Mouse (Mus musculus): Measurements from ENCODE around the gene Tcl1b1. TPM values are rescaled to one million over a fixed set of nuclear protein-coding genes. Genes with fewer than 3 reads are reported as not detected.
"Not testable (repeated sequence)": the region's sequence is repeated elsewhere in the genome, so short reads cannot be mapped to it uniquely, and the experiment has no call there.

The Tcl1b1 gene
- total RNA-seq, 2 experiments from 2014 or later, result not detected

DNA sequence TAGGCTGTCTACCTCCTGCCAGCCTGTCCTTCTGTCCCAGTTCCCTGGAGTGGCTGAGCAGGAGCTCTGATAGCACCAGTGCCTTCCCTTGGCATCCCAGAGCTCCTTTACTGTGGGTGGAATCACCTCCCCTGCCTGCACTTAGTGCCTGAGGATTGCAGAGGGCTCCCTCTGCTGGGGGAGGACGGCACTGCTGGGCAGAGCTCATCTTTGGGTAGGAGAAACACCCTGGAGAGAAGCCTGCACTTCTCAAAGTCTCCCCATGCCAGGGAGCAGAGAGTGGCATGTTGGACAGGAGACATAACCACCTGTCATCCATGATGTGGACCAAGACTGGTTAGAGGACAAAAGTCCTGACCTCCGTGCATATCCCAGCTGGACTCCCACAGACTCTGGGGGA lies 29.5 kb downstream of the Tcl1b1 start:
- intact Hi-C loops (cut with DNase I), result not testable (repeated sequence)
- peak in 1 of 2 experiments; percentile 6 for DNase-seq (ENCODE audit: low spot score in 2 of 2)

DNA sequence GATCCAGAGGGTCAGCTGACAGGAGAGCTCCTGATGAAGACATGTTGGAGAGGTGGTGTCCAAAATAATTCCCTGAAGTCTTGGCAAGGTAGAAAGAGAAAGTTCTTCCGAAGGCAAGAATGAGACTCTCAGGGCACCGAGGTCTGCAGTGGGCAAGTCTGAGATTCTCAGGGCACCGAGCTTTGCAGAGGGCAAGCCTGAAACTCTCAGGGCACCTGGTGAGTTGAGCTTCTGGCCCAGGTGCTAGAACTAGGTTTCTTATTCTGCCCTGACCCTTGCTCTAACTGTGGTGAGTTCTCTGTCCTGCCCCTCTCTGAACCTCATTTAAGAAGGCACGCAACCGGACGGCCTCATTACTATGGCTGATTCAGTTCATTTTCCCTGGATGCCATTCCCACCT lies 31.3 kb downstream of the Tcl1b1 start, which contains the start of gene Tcl1b3:
Gene Tcl1b3 (plus strand): TSS at position 301 of the 400 bp plus-strand sequence.
- DNase-seq (ENCODE audit: low spot score in 2 of 2); intact Hi-C loops (cut with DNase I): not testable (repeated sequence)

DNA sequence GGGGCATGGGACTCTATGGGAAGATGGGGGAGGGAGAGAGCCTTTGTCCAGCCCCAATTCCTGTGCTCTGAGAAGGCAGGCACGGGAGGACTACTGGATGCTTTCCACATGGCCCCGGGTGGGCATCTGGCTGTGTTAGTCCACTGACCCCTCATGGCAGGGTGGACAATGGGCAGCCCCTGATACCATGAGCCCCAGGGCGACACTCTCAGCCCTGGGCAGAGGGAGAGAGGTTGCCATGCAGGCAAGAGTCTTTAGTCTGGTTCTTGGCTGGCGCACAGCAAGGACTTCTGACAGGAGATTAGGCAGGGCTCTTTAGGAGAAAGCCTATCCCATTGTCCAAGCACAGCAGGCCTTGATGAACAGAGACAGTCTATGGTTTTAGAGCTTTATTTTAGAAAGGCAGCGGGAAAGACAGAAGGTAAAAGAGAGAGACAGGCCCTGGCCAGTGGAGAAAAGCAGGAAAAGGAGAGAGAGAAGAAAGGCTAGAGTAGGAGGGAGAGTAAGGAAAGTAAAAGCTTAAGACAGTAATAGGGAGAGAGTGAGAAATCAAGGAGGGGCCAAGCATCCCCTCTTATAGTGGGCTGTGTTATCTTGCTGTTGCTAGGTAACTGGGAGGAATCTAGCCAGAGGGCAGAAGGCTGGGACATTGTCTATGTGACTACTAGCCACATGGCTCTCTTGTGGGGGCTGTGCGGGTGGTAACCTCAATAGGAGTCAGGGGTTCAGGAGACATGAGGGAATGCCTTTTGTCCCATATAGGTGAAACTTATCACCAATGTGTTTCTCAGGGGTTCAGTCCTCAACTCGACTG lies 40.4 kb downstream of the Tcl1b1 start:
- DNase-seq (ENCODE audit: low spot score in 2 of 2); intact Hi-C loops (cut with DNase I): not testable (repeated sequence)

DNA sequence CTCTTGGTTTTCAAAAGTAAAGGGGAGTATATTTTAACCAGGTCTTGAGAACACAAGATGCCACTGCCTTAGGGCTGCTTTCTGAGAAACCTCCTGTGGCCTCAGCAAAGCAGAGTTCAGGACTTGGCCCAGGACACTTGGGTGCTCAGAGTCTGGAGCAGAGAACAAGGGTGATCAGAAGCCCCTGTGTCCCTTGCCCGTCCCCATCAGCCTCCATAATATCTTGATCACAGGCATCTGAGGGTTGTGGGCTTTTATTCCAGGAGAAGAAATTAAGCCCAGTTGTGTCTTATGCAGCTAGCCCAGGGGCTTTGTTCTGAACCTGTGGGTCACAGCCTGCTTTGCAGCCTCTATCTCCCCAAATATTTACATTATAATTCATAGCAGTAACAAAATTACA lies 42.2 kb downstream of the Tcl1b1 start, which contains the start of gene Tcl1b4:
Gene Tcl1b4 (plus strand): TSS at position 301 of the 400 bp plus-strand sequence.
- intact Hi-C loops (cut with DNase I); DNase-seq (ENCODE audit: low spot score in 2 of 2): not testable (repeated sequence)

DNA sequence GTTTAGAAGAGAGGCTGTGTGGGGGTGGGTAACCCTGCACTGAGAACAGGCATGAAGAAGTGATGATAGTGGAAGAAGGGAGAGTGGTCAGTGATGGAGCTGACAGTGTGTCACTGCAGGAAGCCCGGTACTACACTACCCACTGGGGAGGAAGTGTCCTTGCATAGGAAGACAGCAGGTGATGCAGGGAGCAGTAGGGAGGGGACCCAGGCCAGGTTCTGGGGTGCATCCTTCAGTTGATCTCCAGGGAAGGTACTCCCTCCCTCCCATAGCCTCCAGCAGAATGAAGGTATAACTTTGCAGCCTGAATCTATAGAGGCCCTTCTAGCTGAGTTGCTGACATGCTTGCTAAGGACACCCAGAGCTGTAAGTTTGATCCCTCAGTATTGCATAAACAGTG lies 47.6 kb downstream of the Tcl1b1 start:
- DNase-seq (ENCODE audit: low spot score in 2 of 2), result no peak
- intact Hi-C loops (cut with DNase I), result no loop called here

DNA sequence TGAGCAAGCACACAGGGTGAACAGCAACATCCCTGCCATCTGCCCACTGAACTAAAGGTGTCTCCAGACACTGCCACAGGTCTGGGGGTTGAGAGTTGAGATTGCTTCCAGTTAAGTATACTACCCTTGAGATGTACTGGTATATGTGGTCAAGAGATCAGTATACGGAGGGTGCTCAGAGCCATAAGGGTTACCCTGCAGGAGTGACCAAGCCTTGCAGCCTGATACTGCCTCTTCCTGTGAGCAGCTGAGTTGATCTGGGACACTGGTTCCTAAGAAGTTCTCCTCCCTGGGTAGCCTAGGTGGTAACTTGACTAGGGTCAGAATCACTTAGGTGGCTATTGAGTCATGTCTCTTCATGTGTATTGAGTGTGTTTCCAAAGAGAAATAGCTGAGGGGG lies 49.0 kb downstream of the Tcl1b1 start:
- intact Hi-C loops (cut with DNase I), result no loop called here

DNA sequence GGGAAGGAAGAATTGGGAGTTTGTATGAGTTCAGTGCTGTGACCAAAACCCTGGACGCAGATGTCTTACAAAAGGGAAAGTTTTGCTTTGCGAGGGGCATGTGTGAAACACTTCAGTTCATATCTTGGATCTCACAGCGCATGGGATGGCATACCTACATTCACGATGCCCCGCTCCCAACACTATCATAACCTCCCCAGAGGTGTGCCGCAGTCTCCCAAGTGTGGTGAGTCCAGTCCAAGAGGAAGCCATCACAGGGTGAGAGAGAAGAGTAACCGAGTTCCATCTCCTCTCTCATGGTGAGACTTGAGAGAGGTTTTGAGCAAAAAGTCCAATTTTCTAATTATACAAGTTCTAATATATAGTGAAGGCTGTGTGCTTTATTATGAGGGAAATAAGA lies 49.7 kb downstream of the Tcl1b1 start:
- intact Hi-C loops (cut with DNase I), result no loop called here
- no peak for DNase-seq (ENCODE audit: low spot score in 2 of 2)

More for the DNA sequence above, 49.0 kb downstream of the Tcl1b1 start:
- DNase-seq (ENCODE audit: low spot score in 2 of 2), result no peak

Other genes starting within 250 kb of the Tcl1b1 start
- gene Syne3, start 149.9 kb upstream of the Tcl1b1 start, total RNA-seq (2021), result 1 to 10 TPM in 1 of 2 experiments, under 1 TPM in 1; 0.98 to 1.3 TPM
- 10 to 100 TPM; 50.8 to 53.6 TPM for gene Glrx5, start 127.0 kb upstream of the Tcl1b1 start, total RNA-seq (2021)
- not detected for gene Tcl1b2, start 13.7 kb upstream of the Tcl1b1 start, total RNA-seq (2021)
- not detected for gene Tcl1b5, start 16.7 kb downstream of the Tcl1b1 start, total RNA-seq (2021)
- gene Tcl1b3, start 31.4 kb downstream of the Tcl1b1 start, total RNA-seq (2021), result not detected
- not detected for gene Tcl1b4, start 42.3 kb downstream of the Tcl1b1 start, total RNA-seq (2021)
- not detected for gene Tcl1, start 63.1 kb downstream of the Tcl1b1 start, total RNA-seq (2021)
- 10 to 100 TPM; 11.1 to 12.1 TPM for gene Tunar, start 174.2 kb downstream of the Tcl1b1 start, total RNA-seq (2021)

Measured in left cerebral cortex, postnatal 25 days (tissue).